Mouse (Mus musculus): ENCODE measurements around the gene Dnajc12. TPM values are rescaled to one million over a fixed set of nuclear protein-coding genes. Genes with fewer than 3 reads are reported as not detected.

Dnajc12 gene
- polyA plus RNA-seq (2014; fragmentation: Illumina TruSeq; extraction: RNeasy Lipid Tissue Mini Kit (QIAGEN cat#74804); ENCODE audit: low replicate concordance), result 2.0 TPM

GRCm38 (mm10) chr10:63382372-63383279 is at the start of gene Dnajc12:
TSS of gene Dnajc12 (plus strand) at chr10:63382443.

GRCm38 (mm10) chr10:63381498-63382280 is 554 bp upstream of the Dnajc12 start, which contains the start of gene Sirt1:
TSS of gene Sirt1 (minus strand) at chr10:63381704.

GRCm38 (mm10) chr10:63421739-63422735 is 39.8 kb downstream of the Dnajc12 start, which contains the start of gene Gm7075:
TSS of gene Gm7075 (minus strand) at chr10:63421789.

GRCm38 (mm10) chr10:63429785-63430305 is 47.6 kb downstream of the Dnajc12 start, which contains the start of gene Ctnna3:
TSS of gene Ctnna3 (plus strand) at chr10:63430098.

Other genes starting within 250 kb of the Dnajc12 start
- not detected for gene Mypn, start 178.5 kb upstream of the Dnajc12 start, polyA plus RNA-seq (2014; fragmentation: Illumina TruSeq; extraction: RNeasy Lipid Tissue Mini Kit (QIAGEN cat#74804); ENCODE audit: low replicate concordance)
- gene Herc4, start 138.6 kb upstream of the Dnajc12 start, polyA plus RNA-seq (2014; fragmentation: Illumina TruSeq; extraction: RNeasy Lipid Tissue Mini Kit (QIAGEN cat#74804); ENCODE audit: low replicate concordance), result 232 TPM
- gene Sirt1, start 739 bp upstream of the Dnajc12 start, polyA plus RNA-seq (2014; fragmentation: Illumina TruSeq; extraction: RNeasy Lipid Tissue Mini Kit (QIAGEN cat#74804); ENCODE audit: low replicate concordance), result 79.0 TPM
- gene Gm7075, start 39.3 kb downstream of the Dnajc12 start, polyA plus RNA-seq (2014; fragmentation: Illumina TruSeq; extraction: RNeasy Lipid Tissue Mini Kit (QIAGEN cat#74804); ENCODE audit: low replicate concordance), result not detected
- gene Ctnna3, start 47.7 kb downstream of the Dnajc12 start, polyA plus RNA-seq (2014; fragmentation: Illumina TruSeq; extraction: RNeasy Lipid Tissue Mini Kit (QIAGEN cat#74804); ENCODE audit: low replicate concordance), result 0.74 TPM